Mouse (Mus musculus) neural tube, embryonic 11.5 days (tissue): ENCODE measurements at regions not wholly inside any gene's neighbourhood (a gene's known extent, or its start where the extent isn't known, plus 50 kb on each side); places are given as distances from the start of the nearest gene placed in this dataset.
A peak's percentile ranks its signal among the peaks of the same experiment; 100 is the strongest.

Experiments
- ATAC-seq: fragments of 200-750 bp; cut with Nextera tagmentation; 2 replicates; pipeline ENCODE4 v1.8.0; 2017; ENCODE audit warnings: moderate number of reproducible peaks, mild to moderate bottlenecking, moderate TSS enrichment, moderate library complexity; ENCODE audit not compliant: insufficient read depth, low FRiP score, low TSS enrichment
- DNase-seq: peaks from one replicate; pipeline ENCODE4 v3.0.0-alpha.2; 2015; ENCODE audit warnings: low spot score
- H3K27ac ChIP-seq: fragments of 300-500 bp; sonication (generic); 2 replicates; pipeline ENCODE4 v1.5.1; 2014; ENCODE audit warnings: low read depth, mild to moderate bottlenecking, low read length
- H3K27me3 ChIP-seq: fragments of 300-500 bp; sonication (generic); 2 replicates; pipeline ENCODE4 v1.6.1; 2014; ENCODE audit warnings: mild to moderate bottlenecking, low read length, mixed read lengths; ENCODE audit not compliant: control insufficient read depth, insufficient read depth
- H3K36me3 ChIP-seq: fragments of 300-500 bp; sonication (generic); 2 replicates; pipeline ENCODE4 v1.6.1; 2014; ENCODE audit warnings: mild to moderate bottlenecking, low read length, moderate library complexity, mixed read lengths; ENCODE audit not compliant: control insufficient read depth, insufficient read depth
- H3K4me1 ChIP-seq: fragments of 300-500 bp; sonication (generic); 2 replicates; pipeline ENCODE4 v1.6.1; 2014; ENCODE audit warnings: low read length, mixed read lengths; ENCODE audit not compliant: control insufficient read depth, insufficient read depth
- H3K4me2 ChIP-seq: fragments of 300-500 bp; sonication (generic); 2 replicates; pipeline ENCODE4 v1.6.1; 2014; ENCODE audit warnings: low read depth, mild to moderate bottlenecking, moderate library complexity
- H3K4me3 ChIP-seq: fragments of 300-500 bp; sonication (generic); 2 replicates; pipeline ENCODE4 v1.5.1; 2014; ENCODE audit warnings: low read depth, low read length
- H3K9ac ChIP-seq: fragments of 300-500 bp; sonication (generic); 2 replicates; pipeline ENCODE4 v1.6.1; 2014; ENCODE audit warnings: mild to moderate bottlenecking, low read length
- H3K9me3 ChIP-seq: fragments of 300-500 bp; sonication (generic); 2 replicates; pipeline ENCODE4 v1.6.1; 2016; ENCODE audit warnings: low read length; ENCODE audit not compliant: control insufficient read depth
- WGBS: fragments of 180-500 bp; shearing (Covaris S2); extraction: QIAGEN DNeasy Blood & Tissue Kit; methylation state at CpG from one replicate; pipeline ENCODE4 v1.1.7; 2014; 5-methylcytosine and 5-hydroxymethylcytosine counted together

DNA sequence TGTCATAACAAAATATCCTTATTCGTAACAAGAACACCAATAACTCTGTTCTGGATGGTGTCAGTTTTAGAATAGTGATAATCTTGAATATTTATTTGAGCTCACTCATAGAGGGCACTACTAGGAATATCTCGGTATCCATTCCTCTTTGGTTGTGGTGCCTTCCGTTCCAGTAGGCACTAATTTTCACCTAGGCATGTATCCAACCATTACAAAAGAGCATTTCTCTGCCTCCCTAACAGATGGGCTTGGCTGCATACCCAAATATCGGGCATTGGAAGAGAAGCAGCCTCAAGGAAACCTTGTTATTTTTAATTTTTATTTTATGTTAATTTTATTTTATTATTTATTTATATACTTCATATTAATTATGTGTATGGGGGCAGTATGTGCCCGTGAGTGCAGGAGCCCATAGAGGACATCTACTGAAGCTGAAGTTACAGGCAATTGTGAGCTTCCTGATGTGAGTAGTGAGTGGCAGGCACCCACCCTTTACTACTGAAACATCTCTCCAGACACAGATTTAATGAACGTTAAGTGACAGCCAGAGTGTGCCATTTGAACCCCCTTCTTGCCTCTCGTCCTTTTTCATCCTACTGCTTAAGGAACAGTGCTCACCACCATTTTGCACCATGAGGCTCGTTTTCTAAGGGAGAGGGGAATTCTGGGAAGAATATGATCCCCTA is 111.3 kb upstream of the Cenpe start:
- DNase-seq, result no peak

More for the DNA sequence above, 111.3 kb upstream of the Cenpe start:
- Histone ChIP-seq H3K9ac (no peak overlapping the region), H3K4me3 (no peak overlapping the region), H3K36me3 (no peaks in the 10 kb centered on the region), H3K4me1 (no peaks in the 10 kb centered on the region), H3K4me2 (no peak overlapping the region), H3K27me3 (no peaks in the 10 kb centered on the region), H3K27ac (no peak overlapping the region), H3K9me3 (no peaks in the 10 kb centered on the region)
- 85% methylated on average over 8 of the region's 8 CpGs for WGBS
- ATAC-seq, result peak; percentile 41; the same call in 1 of the 2 replicates
